Mouse (Mus musculus) heart, adult 2 months (tissue): ENCODE results near the gene Mtg2.

Experiments used
- CTCF ChIP-seq: fragments of 200-600 bp; IDR thresholded peaks from 2 replicates; pipeline ENCODE4 v1.8.1; 2022; ENCODE audit warnings: antibody characterized with exemption, mild to moderate bottlenecking, moderate library complexity
- EP300 ChIP-seq: fragments of 200-500 bp; IDR thresholded peaks from 2 replicates; pipeline ENCODE4 v1.6.1; 2011; ENCODE audit warnings: low read depth, low read length, control low read depth; ENCODE audit not compliant: insufficient read depth
- POLR2A ChIP-seq: fragments of 200-500 bp; IDR thresholded peaks from 2 replicates; pipeline ENCODE4 v1.6.1; 2011; ENCODE audit warnings: mild to moderate bottlenecking, low read depth, low read length, control low read depth; ENCODE audit not compliant: insufficient read depth

- TF ChIP-seq POLR2A = no peak
- no peak for TF ChIP-seq CTCF
- no peak for TF ChIP-seq EP300
These were observed 19.9 kb downstream of the Mtg2 start for GRCm38 (mm10) chr2:180090285-180090684.
